Mouse (Mus musculus) forebrain, postnatal 0 days (tissue): ENCODE data around the gene Clcn7. TPM values are rescaled to one million over a fixed set of nuclear protein-coding genes. Genes with fewer than 3 reads are reported as not detected.
A peak's percentile ranks its signal among the peaks of the same experiment; 100 is the strongest.

Experiments
- ATAC-seq: fragments of 200-750 bp; cut with Nextera tagmentation; 2 replicates; pipeline ENCODE4 v1.8.0; 2017; ENCODE audit warnings: mild to moderate bottlenecking, moderate library complexity
- DNase-seq: peaks from one replicate; pipeline ENCODE4 v3.0.0-alpha.2; 2015
- H3K27ac ChIP-seq: fragments of 300-500 bp; sonication (generic); 2 replicates; pipeline ENCODE4 v1.5.1; 2014; ENCODE audit warnings: low read depth, mild to moderate bottlenecking, antibody characterized with exemption, low read length, moderate library complexity, mixed read lengths
- H3K27me3 ChIP-seq: fragments of 300-500 bp; sonication (generic); 2 replicates; pipeline ENCODE4 v1.6.1; 2014; ENCODE audit warnings: mild to moderate bottlenecking, low read length, mixed read lengths; ENCODE audit not compliant: insufficient read depth
- H3K36me3 ChIP-seq: fragments of 300-500 bp; sonication (generic); 2 replicates; pipeline ENCODE4 v1.6.1; 2014; ENCODE audit warnings: mild to moderate bottlenecking, moderate library complexity; ENCODE audit not compliant: insufficient read depth
- H3K4me1 ChIP-seq: fragments of 300-500 bp; sonication (generic); 2 replicates; pipeline ENCODE4 v1.6.1; 2014; ENCODE audit warnings: antibody characterized with exemption; ENCODE audit not compliant: insufficient read depth
- H3K4me2 ChIP-seq: fragments of 300-500 bp; sonication (generic); 2 replicates; pipeline ENCODE4 v1.6.1; 2014; ENCODE audit warnings: low read depth, mild to moderate bottlenecking, moderate library complexity
- H3K4me3 ChIP-seq: fragments of 300-500 bp; sonication (generic); 2 replicates; pipeline ENCODE4 v1.5.1; 2014; ENCODE audit warnings: low read depth, low read length, mixed read lengths
- H3K9ac ChIP-seq: fragments of 300-500 bp; sonication (generic); 2 replicates; pipeline ENCODE4 v1.6.1; 2014; ENCODE audit warnings: mild to moderate bottlenecking
- H3K9me3 ChIP-seq: fragments of 300-500 bp; sonication (generic); 2 replicates; pipeline ENCODE4 v1.6.1; 2016; ENCODE audit warnings: low read length
- CTCF ChIP-seq: sonication (generic); IDR thresholded peaks from 2 replicates; pipeline ENCODE4 v1.5.1; 2016; ENCODE audit warnings: antibody characterized with exemption, control low read depth, low read depth
- WGBS: fragments of 180-500 bp; shearing (Covaris S2); extraction: QIAGEN DNeasy Blood & Tissue Kit; methylation state at CpG from one replicate; pipeline ENCODE4 v1.1.7; 2014; 5-methylcytosine and 5-hydroxymethylcytosine counted together
- polyA plus RNA-seq: library from polyadenylated mRNA; unstranded; fragments of >200 nt; fragmentation: Nextera tagmentation; extraction: Ambion mirVana; gene quantifications from 2 replicates; pipeline ENCODE4 v1.2.1, GENCODE M21; 2015
- total RNA-seq: library from RNA; depleted of rRNA; stranded (reverse); fragments of >200 nt; gene quantifications from 2 replicates; pipeline ENCODE4 v1.2.3, GENCODE M21; 2014

Gene Clcn7
- total and polyA plus RNA-seq, 2 experiments from 2014 or later: 19.0 to 33.1 TPM

GRCm38 (mm10) chr17:25184129-25184691 is 51.0 kb downstream of the Clcn7 start, which contains the start of gene BC003965:
BC003965 (plus strand) TSS chr17:25184554.
- Histone ChIP-seq H3K27ac (peak within 1 kb of the TSS; percentile 95), H3K9ac (peak within 1 kb of the TSS; percentile 85), H3K36me3 (no peaks in the 10 kb centered on the region), H3K9me3 (no peaks in the 10 kb centered on the region), H3K4me2 (peak within 1 kb of the TSS; percentile 91), H3K4me3 (peak within 1 kb of the TSS; percentile 85), H3K27me3 (no peaks in the 10 kb centered on the region), H3K4me1 (peaks cover 4% of the 10 kb centered on the region)
- no peak for TF ChIP-seq CTCF
- DNase-seq (peak; percentile 99), ATAC-seq (peak; percentile 93)
- under 1% methylated on average over 50 of the region's 50 CpGs for WGBS

- peak overlapping the region; percentile 91 for H3K4me2 ChIP-seq
- no peaks in the 10 kb centered on the region for H3K36me3 ChIP-seq
- 8% methylated on average over 17 of the region's 17 CpGs for WGBS
- H3K9me3 ChIP-seq: no peaks in the 10 kb centered on the region
- peak overlapping the region; percentile 85 for H3K4me3 ChIP-seq
- no peak for TF ChIP-seq CTCF
- DNase-seq (no peak), ATAC-seq (no peak; the same call in 1 of the 2 replicates)
- no peaks in the 10 kb centered on the region for H3K27me3 ChIP-seq
- peaks cover 10% of the 10 kb centered on the region for H3K4me1 ChIP-seq
- peak overlapping the region; percentile 57; the same call in 1 of the 2 replicates for H3K27ac ChIP-seq
- peak overlapping the region; percentile 85 for H3K9ac ChIP-seq
Observed at GRCm38 (mm10) chr17:25184961-25185360, 51.8 kb downstream of the Clcn7 start.

GRCm38 (mm10) chr17:25187784-25188149 is 54.6 kb downstream of the Clcn7 start:
- H3K4me2 ChIP-seq: peak overlapping the region; percentile 91
- H3K27ac ChIP-seq: peak overlapping the region; percentile 70
- TF ChIP-seq CTCF: no peak
- no peaks in the 10 kb centered on the region for H3K27me3 ChIP-seq
- ATAC-seq (no peak), DNase-seq (no peak)
- H3K4me3 ChIP-seq: peak overlapping the region; percentile 96
- H3K36me3 ChIP-seq: 0 out of 2 replicates have a peak, but pooled peaks cover 9% of the 10 kb centered on the region
- no peaks in the 10 kb centered on the region for H3K9me3 ChIP-seq
- 6% methylated on average over 11 of the region's 11 CpGs for WGBS
- peak overlapping the region; percentile 84 for H3K9ac ChIP-seq
- H3K4me1 ChIP-seq: peaks cover 10% of the 10 kb centered on the region

- H3K9ac ChIP-seq: peak within 1 kb of the TSS; percentile 84
- under 1% methylated on average over 76 of the region's 104 CpGs for WGBS
- peak within 1 kb of the TSS; percentile 91 for H3K4me2 ChIP-seq
- H3K4me1 ChIP-seq: peaks cover 8% of the 10 kb centered on the region
- ATAC-seq (peak; percentile 10; the same call in 1 of the 2 replicates), DNase-seq (peak; percentile 81)
- no peak for TF ChIP-seq CTCF
- H3K36me3 ChIP-seq: peaks cover 15% of the 10 kb centered on the region; the same call in 1 of the 2 replicates
- peak within 1 kb of the TSS; percentile 96 for H3K4me3 ChIP-seq
- H3K27ac ChIP-seq: peak within 1 kb of the TSS; percentile 70
- H3K27me3 ChIP-seq: no peaks in the 10 kb centered on the region
- no peaks in the 10 kb centered on the region for H3K9me3 ChIP-seq
Observed at GRCm38 (mm10) chr17:25188150-25189031, 55.2 kb downstream of the Clcn7 start, which contains the start of gene Unkl. Unkl (plus strand) TSS chr17:25188397.

- Histone ChIP-seq H3K27ac (peak overlapping the region; percentile 70; the same call in 1 of the 2 replicates), H3K27me3 (no peaks in the 10 kb centered on the region), H3K4me2 (peak overlapping the region; percentile 91), H3K4me3 (peak overlapping the region; percentile 96), H3K9me3 (no peaks in the 10 kb centered on the region), H3K4me1 (peaks cover 7% of the 10 kb centered on the region), H3K36me3 (peaks cover 22% of the 10 kb centered on the region), H3K9ac (peak overlapping the region; percentile 84)
- WGBS: 2% methylated on average over 16 of the region's 16 CpGs
- no peak for TF ChIP-seq CTCF
- ATAC-seq (no peak), DNase-seq (no peak)
Observed at GRCm38 (mm10) chr17:25189091-25189490, 55.9 kb downstream of the Clcn7 start.

- H3K4me1 ChIP-seq: no peaks in the 10 kb centered on the region
- DNase-seq (no peak), ATAC-seq (no peak)
- no peak overlapping the region for H3K4me2 ChIP-seq
- no peak for TF ChIP-seq CTCF
- no peak overlapping the region for H3K27ac ChIP-seq
- no peaks in the 10 kb centered on the region for H3K27me3 ChIP-seq
- no peak overlapping the region for H3K9ac ChIP-seq
- H3K9me3 ChIP-seq: no peaks in the 10 kb centered on the region
- 93% methylated on average over 4 of the region's 4 CpGs for WGBS
- H3K4me3 ChIP-seq: no peak overlapping the region
- H3K36me3 ChIP-seq: peaks cover 61% of the 10 kb centered on the region
Observed at GRCm38 (mm10) chr17:25202401-25202800, 69.2 kb downstream of the Clcn7 start.

- Histone ChIP-seq H3K4me2 (no peak overlapping the region), H3K4me1 (no peaks in the 10 kb centered on the region), H3K4me3 (no peak overlapping the region), H3K27me3 (no peaks in the 10 kb centered on the region), H3K27ac (no peak overlapping the region), H3K9me3 (no peaks in the 10 kb centered on the region), H3K9ac (no peak overlapping the region), H3K36me3 (peaks cover 87% of the 10 kb centered on the region)
- TF ChIP-seq CTCF: no peak
- DNase-seq: no peak
- no peak for ATAC-seq
- 92% methylated on average over 4 of the region's 4 CpGs for WGBS
Observed at GRCm38 (mm10) chr17:25210006-25210405, 76.8 kb downstream of the Clcn7 start.
